Mouse (Mus musculus) CD4-positive, CD25-positive, alpha-beta regulatory T cell, adult 4 months (primary cell): Measurements from ENCODE around the gene Rraga. TPM values are rescaled to one million over a fixed set of nuclear protein-coding genes. Genes with fewer than 3 reads are reported as not detected.
"Not testable (repeated sequence)": the region's sequence is repeated elsewhere in the genome, so short reads cannot be mapped to it uniquely, and the experiment has no call there.

Source experiments
- ATAC-seq: one replicate; pipeline ENCODE4 v1.8.0; 2017
- polyA plus RNA-seq, 2 experiments: library from polyadenylated mRNA; unstranded; fragments of 100-300 nt; shearing (Covaris generic); gene quantifications; one replicate each; pipeline ENCODE4 v1.2.1; 2017

Gene Rraga
- polyA plus RNA-seq, 2 experiments from 2014 or later, result 32.0 to 36.9 TPM

DNA sequence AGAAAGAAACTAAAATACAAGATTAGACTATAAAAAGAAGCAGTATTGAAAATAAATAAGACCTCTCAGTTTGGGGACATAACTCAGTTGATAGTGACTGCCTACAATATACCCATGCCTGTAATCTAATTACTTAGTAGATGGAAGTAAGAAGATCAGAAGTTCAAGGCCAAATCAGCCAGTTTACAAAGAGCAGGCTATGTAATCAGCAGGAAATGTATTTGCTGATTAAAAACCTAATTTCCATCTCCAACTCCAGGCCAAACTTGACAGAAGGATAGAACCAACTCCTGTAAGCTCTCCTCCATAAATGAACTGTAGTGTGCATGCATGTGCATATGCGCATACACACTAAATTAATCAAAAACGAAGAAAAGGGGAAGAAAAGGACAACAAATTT is 15.8 kb downstream of the Rraga start:
- ATAC-seq, result no peak

DNA sequence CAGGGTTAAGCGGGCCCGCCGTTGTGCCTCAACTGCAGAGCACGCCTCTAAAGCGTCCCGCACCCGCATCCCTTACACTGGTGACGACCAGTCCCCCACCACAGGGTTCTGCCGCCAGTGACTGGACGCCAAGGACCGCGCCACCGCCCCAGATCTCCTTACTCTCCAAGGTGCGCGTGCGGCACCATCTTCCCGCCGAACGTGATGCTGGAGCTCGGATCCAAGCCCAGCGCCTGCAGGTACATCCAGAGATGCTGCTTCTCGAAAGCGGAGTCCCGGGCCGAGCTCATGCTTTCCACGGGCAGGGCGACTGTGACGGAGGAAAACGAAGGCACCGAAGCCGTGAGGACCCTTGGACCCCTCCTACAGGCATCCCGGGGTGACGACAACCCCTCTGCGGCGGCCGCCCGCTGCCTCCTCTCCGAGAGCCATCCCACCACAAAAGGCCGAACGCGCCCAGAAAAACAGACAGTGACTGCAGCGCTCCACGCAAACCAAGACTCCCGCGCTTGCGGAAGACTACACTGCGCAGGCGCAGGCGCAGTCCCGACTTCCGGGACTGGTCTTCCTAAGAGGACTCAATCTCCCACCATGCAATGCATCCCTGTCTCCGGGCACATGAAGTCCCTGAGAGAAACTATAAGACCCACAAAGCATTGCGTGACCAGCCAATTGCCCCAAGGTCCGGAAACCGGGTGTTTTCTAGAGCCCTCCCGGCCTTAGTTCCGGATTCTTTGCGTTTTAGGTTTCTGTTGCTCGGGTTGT is 36.2 kb downstream of the Rraga start, which contains the start of gene Haus6:
Gene Haus6, minus strand, starts transcription at position 532 of the 765 bp plus-strand sequence.
- ATAC-seq, result peak; percentile 98

DNA sequence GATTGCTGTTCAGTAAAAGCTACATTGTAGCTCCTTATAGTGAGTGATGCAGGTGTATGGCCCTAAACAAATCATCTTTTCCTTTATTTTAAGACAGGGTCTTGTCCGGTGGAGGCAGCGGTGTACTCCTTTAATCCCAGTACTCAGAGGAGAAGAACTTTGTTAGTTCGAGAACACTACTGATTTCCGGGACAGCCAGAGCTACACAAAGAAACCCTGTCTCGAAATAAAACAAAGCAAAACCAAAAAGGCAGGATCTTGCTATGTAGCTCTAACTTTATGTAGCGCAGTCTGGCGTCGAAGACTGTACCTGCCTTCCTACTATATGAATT is 36.8 kb downstream of the Rraga start:
- peak; percentile 21 for ATAC-seq

DNA sequence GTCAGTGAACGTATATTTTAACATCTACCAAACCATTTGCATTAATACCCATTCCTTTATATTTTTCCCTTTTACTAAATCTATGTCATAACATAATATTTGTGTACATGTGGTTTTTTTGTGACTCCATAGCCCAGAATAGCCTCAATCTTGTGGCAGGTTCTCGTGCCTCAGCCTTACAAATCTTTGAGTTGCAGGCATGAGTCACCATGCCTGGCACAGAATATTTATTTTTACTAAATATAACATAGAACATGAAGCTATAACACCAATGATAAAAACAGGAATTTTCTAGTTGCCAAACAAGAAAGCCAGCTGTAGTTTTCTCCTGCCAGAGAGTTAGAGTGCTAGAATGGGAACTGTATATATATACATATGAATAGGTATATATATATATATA is 45.0 kb downstream of the Rraga start:
- ATAC-seq, result no peak

DNA sequence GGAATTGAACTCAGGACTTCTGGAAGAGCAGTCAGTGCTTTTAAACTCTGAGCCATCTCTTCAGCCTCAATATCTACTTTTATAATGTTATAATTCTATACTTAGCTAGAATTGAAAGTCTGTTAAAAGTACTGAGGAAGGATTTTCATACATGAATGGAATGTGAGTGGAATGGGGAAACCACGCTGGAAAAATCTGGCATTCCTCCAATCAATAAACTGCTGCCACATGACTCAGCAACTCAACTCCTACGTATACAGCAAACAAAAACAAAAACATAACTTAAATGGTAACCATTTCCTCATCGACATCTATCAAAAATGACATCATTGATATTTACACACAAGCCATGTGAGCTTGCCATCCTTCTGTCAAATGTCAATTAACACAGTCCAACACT is 46.6 kb downstream of the Rraga start:
- ATAC-seq, result no peak

DNA sequence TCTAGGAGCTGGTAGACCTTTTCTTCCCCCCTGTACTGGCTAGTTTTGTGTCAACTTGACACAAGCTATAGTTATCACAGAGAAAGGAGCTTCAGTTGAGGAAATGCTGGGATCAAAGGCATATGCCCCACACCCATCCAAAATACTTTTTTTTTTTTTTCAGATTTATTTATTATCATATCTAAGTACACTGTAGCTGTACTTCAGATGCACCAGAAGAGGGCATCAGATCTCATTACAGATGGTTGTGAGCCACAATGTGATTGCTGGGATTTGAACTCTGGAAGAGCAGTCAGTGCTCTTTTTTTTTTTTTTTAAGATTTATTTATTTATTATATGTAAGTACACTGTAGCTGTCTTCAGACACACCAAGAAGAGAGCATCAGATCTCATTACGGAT is 47.1 kb downstream of the Rraga start:
- ATAC-seq, result not testable (repeated sequence)

DNA sequence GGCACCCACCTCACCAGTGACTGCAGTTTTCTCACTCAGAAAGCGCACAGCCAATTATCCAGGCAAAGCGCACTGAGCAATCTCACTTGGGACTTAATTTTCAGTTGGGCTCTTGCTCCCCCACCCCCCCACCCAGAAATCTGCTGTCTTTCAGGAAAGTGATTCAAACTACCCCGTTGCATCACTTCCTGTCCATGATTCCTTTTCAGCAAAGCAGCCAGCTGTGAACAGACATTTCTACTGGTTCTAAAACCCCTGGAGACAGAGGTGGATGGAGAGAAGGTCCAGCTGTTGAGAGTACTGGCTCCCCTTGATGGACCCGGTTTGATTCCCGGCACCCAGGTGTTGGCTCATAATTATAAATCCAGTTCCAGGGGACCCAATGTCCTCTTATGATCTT is 50.0 kb downstream of the Rraga start:
- ATAC-seq, result no peak

DNA sequence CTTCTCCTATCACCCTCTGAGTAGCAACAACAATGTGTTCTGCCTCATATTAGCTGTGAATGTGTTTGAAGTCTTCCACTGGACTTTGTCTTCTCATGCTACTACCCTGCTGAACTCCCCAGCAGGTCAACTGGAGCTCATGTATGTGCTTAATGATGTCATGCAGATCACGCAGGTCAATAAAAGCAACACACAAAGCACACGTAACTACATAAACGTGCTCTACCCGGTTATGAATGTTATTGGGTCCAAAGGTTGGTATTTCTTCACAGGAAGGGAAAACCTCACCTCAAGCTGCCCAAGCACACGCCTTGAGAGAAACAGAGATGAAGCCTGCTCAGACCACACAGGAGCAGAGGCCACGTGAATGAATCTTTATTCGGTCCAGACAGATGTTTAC is 51.0 kb downstream of the Rraga start:
- ATAC-seq, result not testable (repeated sequence)

Other genes with a start within 250 kb of the Rraga start
- gene Saxo1, start 17.3 kb upstream of the Rraga start, polyA plus RNA-seq, result not detected
- 10 to 100 TPM; 13.0 to 19.2 TPM for gene Haus6, start 36.4 kb downstream of the Rraga start, polyA plus RNA-seq
- gene Plin2, start 94.4 kb downstream of the Rraga start, polyA plus RNA-seq, result 10 to 100 TPM; 29.0 to 29.7 TPM
- 1 to 10 TPM; 5.3 to 6.0 TPM for gene Dennd4c, start 172.9 kb downstream of the Rraga start, polyA plus RNA-seq